Mouse (Mus musculus): Measurements from ENCODE around the gene Ttc25. TPM values are rescaled to one million over a fixed set of nuclear protein-coding genes. Genes with fewer than 3 reads are reported as not detected.

Ttc25 gene
- polyA plus RNA-seq (2016; fragmentation: Nextera tagmentation; extraction: Ambion mirVana): 0.10 and 0.14 TPM in 2 replicates

- Histone ChIP-seq H3K4me3 (peak within 1 kb of the TSS; percentile 60), H3K36me3 (no peaks in the 10 kb centered on the region), H3K27ac (peak within 1 kb of the TSS; percentile 66), H3K4me2 (peak within 1 kb of the TSS; percentile 79), H3K9me3 (replicated peaks) (no peaks in the 10 kb centered on the region), H3K27me3 (replicated peaks) (0 out of 2 replicates have a peak, but pooled peaks cover 6% of the 10 kb centered on the region), H3K4me1 (peaks cover 46% of the 10 kb centered on the region), H3K9ac (peak within 1 kb of the TSS; percentile 66)
- 7% methylated on average over 28 of the region's 28 CpGs for WGBS (ENCODE audit: insufficient replicate concordance)
- peak; percentile 98 for ATAC-seq
Observed at GRCm38 (mm10) chr11:100544832-100545745, at the start of gene Ttc25. Gene Ttc25, plus strand, starts transcription at chr11:100545607.

- Histone ChIP-seq H3K4me3 (no peak overlapping the region), H3K27ac (no peak overlapping the region), H3K36me3 (peaks cover 100% of the 10 kb centered on the region), H3K4me1 (peaks cover 28% of the 10 kb centered on the region), H3K9me3 (replicated peaks) (no peaks in the 10 kb centered on the region), H3K27me3 (replicated peaks) (no peaks in the 10 kb centered on the region), H3K9ac (no peak overlapping the region), H3K4me2 (no peak overlapping the region)
- peak; percentile 77 for ATAC-seq
- WGBS (ENCODE audit: insufficient replicate concordance): 40% methylated on average over 3 of the region's 3 CpGs
Observed at GRCm38 (mm10) chr11:100500241-100500640, 45.2 kb upstream of the Ttc25 start.

- H3K27ac ChIP-seq: no peak overlapping the region
- H3K9ac ChIP-seq: no peak overlapping the region
- H3K27me3 ChIP-seq (replicated peaks): no peaks in the 10 kb centered on the region
- H3K36me3 ChIP-seq: peaks cover 100% of the 10 kb centered on the region
- H3K4me2 ChIP-seq: no peak overlapping the region
- H3K9me3 ChIP-seq (replicated peaks): no peaks in the 10 kb centered on the region
- H3K4me3 ChIP-seq: no peak overlapping the region
- 78% methylated on average over 7 of the region's 7 CpGs for WGBS (ENCODE audit: insufficient replicate concordance)
- peaks cover 32% of the 10 kb centered on the region for H3K4me1 ChIP-seq
- no peak for ATAC-seq
Observed at GRCm38 (mm10) chr11:100500651-100501050, 44.8 kb upstream of the Ttc25 start.

- Histone ChIP-seq H3K4me2 (0 out of 2 replicates have a peak overlapping the region, but pooled peaks have one; percentile 9), H3K9me3 (replicated peaks) (no peaks in the 10 kb centered on the region), H3K27ac (no peak overlapping the region), H3K4me1 (peaks cover 32% of the 10 kb centered on the region), H3K4me3 (no peak overlapping the region), H3K27me3 (replicated peaks) (no peaks in the 10 kb centered on the region), H3K36me3 (peaks cover 99% of the 10 kb centered on the region), H3K9ac (no peak overlapping the region)
- peak; percentile 28; the same call in 1 of the 2 replicates for ATAC-seq
- WGBS (ENCODE audit: insufficient replicate concordance): 33% methylated on average over 6 of the region's 6 CpGs
Observed at GRCm38 (mm10) chr11:100501321-100501720, 44.1 kb upstream of the Ttc25 start.

GRCm38 (mm10) chr11:100504990-100505660, 40.3 kb upstream of the Ttc25 start:
- Histone ChIP-seq H3K4me3 (no peak overlapping the region), H3K36me3 (peaks cover 94% of the 10 kb centered on the region), H3K9ac (no peak overlapping the region), H3K27me3 (replicated peaks) (no peaks in the 10 kb centered on the region), H3K4me1 (peaks cover 25% of the 10 kb centered on the region), H3K4me2 (no peak overlapping the region), H3K27ac (no peak overlapping the region), H3K9me3 (replicated peaks) (no peaks in the 10 kb centered on the region)
- no peak for ATAC-seq
- WGBS (ENCODE audit: insufficient replicate concordance): 83% methylated on average over 12 of the region's 12 CpGs

- ATAC-seq: no peak
- Histone ChIP-seq H3K4me2 (no peak overlapping the region), H3K9ac (no peak overlapping the region), H3K36me3 (peaks cover 94% of the 10 kb centered on the region), H3K9me3 (replicated peaks) (no peaks in the 10 kb centered on the region), H3K4me3 (no peak overlapping the region), H3K27me3 (replicated peaks) (no peaks in the 10 kb centered on the region), H3K27ac (no peak overlapping the region), H3K4me1 (peaks cover 16% of the 10 kb centered on the region)
- 83% methylated on average over 8 of the region's 8 CpGs for WGBS (ENCODE audit: insufficient replicate concordance)
Observed at GRCm38 (mm10) chr11:100505997-100506396, 39.4 kb upstream of the Ttc25 start.

GRCm38 (mm10) chr11:100510556-100510955, 34.9 kb upstream of the Ttc25 start:
- Histone ChIP-seq H3K4me3 (no peak overlapping the region), H3K4me2 (no peak overlapping the region), H3K9me3 (replicated peaks) (no peaks in the 10 kb centered on the region), H3K27me3 (replicated peaks) (no peaks in the 10 kb centered on the region), H3K36me3 (peaks cover 92% of the 10 kb centered on the region), H3K27ac (no peak overlapping the region), H3K4me1 (peaks cover under 1% of the 10 kb centered on the region), H3K9ac (no peak overlapping the region)
- no peak for ATAC-seq
- WGBS (ENCODE audit: insufficient replicate concordance): 85% methylated on average over 2 of the region's 2 CpGs

- ATAC-seq: no peak
- H3K4me1 ChIP-seq: no peaks in the 10 kb centered on the region
- no peak overlapping the region for H3K4me3 ChIP-seq
- H3K4me2 ChIP-seq: no peak overlapping the region
- no peaks in the 10 kb centered on the region for H3K9me3 ChIP-seq (replicated peaks)
- no peak overlapping the region for H3K27ac ChIP-seq
- no peaks in the 10 kb centered on the region for H3K27me3 ChIP-seq (replicated peaks)
- peaks cover 95% of the 10 kb centered on the region for H3K36me3 ChIP-seq
- 84% methylated on average over 1 of the region's 1 CpGs for WGBS (ENCODE audit: insufficient replicate concordance)
- H3K9ac ChIP-seq: no peak overlapping the region
Observed at GRCm38 (mm10) chr11:100512384-100512783, 33.0 kb upstream of the Ttc25 start.

- no peak overlapping the region for H3K9ac ChIP-seq
- WGBS (ENCODE audit: insufficient replicate concordance): 78% methylated on average over 10 of the region's 10 CpGs
- no peak overlapping the region for H3K4me2 ChIP-seq
- H3K27me3 ChIP-seq (replicated peaks): no peaks in the 10 kb centered on the region
- H3K4me3 ChIP-seq: no peak overlapping the region
- peaks cover 97% of the 10 kb centered on the region for H3K36me3 ChIP-seq
- no peaks in the 10 kb centered on the region for H3K9me3 ChIP-seq (replicated peaks)
- ATAC-seq: no peak
- H3K27ac ChIP-seq: no peak overlapping the region
- H3K4me1 ChIP-seq: no peaks in the 10 kb centered on the region
Observed at GRCm38 (mm10) chr11:100513716-100514115, 31.7 kb upstream of the Ttc25 start.

- H3K4me1 ChIP-seq: no peaks in the 10 kb centered on the region
- 83% methylated on average over 9 of the region's 9 CpGs for WGBS (ENCODE audit: insufficient replicate concordance)
- H3K27ac ChIP-seq: no peak overlapping the region
- H3K9ac ChIP-seq: no peak overlapping the region
- ATAC-seq: no peak
- H3K36me3 ChIP-seq: peaks cover 97% of the 10 kb centered on the region
- H3K4me2 ChIP-seq: no peak overlapping the region
- H3K4me3 ChIP-seq: no peak overlapping the region
- H3K9me3 ChIP-seq (replicated peaks): no peaks in the 10 kb centered on the region
- H3K27me3 ChIP-seq (replicated peaks): no peaks in the 10 kb centered on the region
Observed at GRCm38 (mm10) chr11:100515061-100515460, 30.3 kb upstream of the Ttc25 start.

GRCm38 (mm10) chr11:100515789-100516188, 29.6 kb upstream of the Ttc25 start:
- H3K4me2 ChIP-seq: no peak overlapping the region
- H3K36me3 ChIP-seq: peaks cover 98% of the 10 kb centered on the region
- 88% methylated on average over 9 of the region's 9 CpGs for WGBS (ENCODE audit: insufficient replicate concordance)
- H3K27ac ChIP-seq: no peak overlapping the region
- H3K4me3 ChIP-seq: no peak overlapping the region
- no peak for ATAC-seq
- no peak overlapping the region for H3K9ac ChIP-seq
- no peaks in the 10 kb centered on the region for H3K4me1 ChIP-seq
- H3K27me3 ChIP-seq (replicated peaks): no peaks in the 10 kb centered on the region
- H3K9me3 ChIP-seq (replicated peaks): no peaks in the 10 kb centered on the region

GRCm38 (mm10) chr11:100516291-100516690, 29.1 kb upstream of the Ttc25 start:
- Histone ChIP-seq H3K4me2 (no peak overlapping the region), H3K9me3 (replicated peaks) (no peaks in the 10 kb centered on the region), H3K27me3 (replicated peaks) (no peaks in the 10 kb centered on the region), H3K36me3 (peaks cover 98% of the 10 kb centered on the region), H3K4me3 (no peak overlapping the region), H3K4me1 (no peaks in the 10 kb centered on the region), H3K27ac (no peak overlapping the region), H3K9ac (no peak overlapping the region)
- WGBS (ENCODE audit: insufficient replicate concordance): 80% methylated on average over 9 of the region's 9 CpGs
- ATAC-seq: no peak
